Mouse (Mus musculus): ENCODE data around the gene Aqp9.

Aqp9 gene

GRCm38 (mm10) chr9:71067156-71067555 is 101.3 kb downstream of the Aqp9 start:
- no peak for DNase-seq (ENCODE audit: low spot score in 2 of 2)

- DNase-seq (ENCODE audit: low spot score in 2 of 2) = no peak
Observed at GRCm38 (mm10) chr9:71066491-71066890, 102.0 kb downstream of the Aqp9 start.

GRCm38 (mm10) chr9:71065343-71065875 is 103.1 kb downstream of the Aqp9 start:
- no peak for DNase-seq (ENCODE audit: low spot score in 2 of 2)

- DNase-seq (ENCODE audit: low spot score in 2 of 2) = no peak
Observed at GRCm38 (mm10) chr9:71064291-71064840, 104.1 kb downstream of the Aqp9 start.

- DNase-seq (ENCODE audit: low spot score in 2 of 2) = no peak
Observed at GRCm38 (mm10) chr9:71063551-71063950, 104.9 kb downstream of the Aqp9 start.

GRCm38 (mm10) chr9:71062976-71063375 is 105.5 kb downstream of the Aqp9 start:
- no peak for DNase-seq (ENCODE audit: low spot score in 2 of 2)

- DNase-seq (ENCODE audit: low spot score in 2 of 2) = no peak
Observed at GRCm38 (mm10) chr9:71062301-71062700, 106.2 kb downstream of the Aqp9 start.
